Mouse (Mus musculus): ENCODE data around the gene Dhrs2. TPM values are rescaled to one million over a fixed set of nuclear protein-coding genes. Genes with fewer than 3 reads are reported as not detected.

Dhrs2 gene
- not detected for polyA plus RNA-seq (2015; fragmentation: Illumina TruSeq; extraction: RNeasy Lipid Tissue Mini Kit (QIAGEN cat#74804); ENCODE audit: insufficient read depth, low replicate concordance)

GRCm38 (mm10) chr14:55221707-55222106 lies at the start of gene Dhrs2:
TSS of gene Dhrs2 (plus strand) at chr14:55222007.

Other genes with a start within 250 kb of the Dhrs2 start
- not detected for gene Gm17428, start 245.1 kb upstream of the Dhrs2 start, polyA plus RNA-seq (2015; fragmentation: Illumina TruSeq; extraction: RNeasy Lipid Tissue Mini Kit (QIAGEN cat#74804); ENCODE audit: insufficient read depth, low replicate concordance)
- not detected for gene Myh7, start 227.4 kb upstream of the Dhrs2 start, polyA plus RNA-seq (2015; fragmentation: Illumina TruSeq; extraction: RNeasy Lipid Tissue Mini Kit (QIAGEN cat#74804); ENCODE audit: insufficient read depth, low replicate concordance)
- gene Ngdn, start 206.6 kb upstream of the Dhrs2 start, polyA plus RNA-seq (2015; fragmentation: Illumina TruSeq; extraction: RNeasy Lipid Tissue Mini Kit (QIAGEN cat#74804); ENCODE audit: insufficient read depth, low replicate concordance) = 57.4 TPM
- 2.8 TPM for gene Zfhx2, start 129.7 kb upstream of the Dhrs2 start, polyA plus RNA-seq (2015; fragmentation: Illumina TruSeq; extraction: RNeasy Lipid Tissue Mini Kit (QIAGEN cat#74804); ENCODE audit: insufficient read depth, low replicate concordance)
- 10.9 TPM for gene Thtpa, start 127.2 kb upstream of the Dhrs2 start, polyA plus RNA-seq (2015; fragmentation: Illumina TruSeq; extraction: RNeasy Lipid Tissue Mini Kit (QIAGEN cat#74804); ENCODE audit: insufficient read depth, low replicate concordance)
- gene Ap1g2, start 115.4 kb upstream of the Dhrs2 start, polyA plus RNA-seq (2015; fragmentation: Illumina TruSeq; extraction: RNeasy Lipid Tissue Mini Kit (QIAGEN cat#74804); ENCODE audit: insufficient read depth, low replicate concordance) = 75.5 TPM
- gene Jph4, start 105.1 kb upstream of the Dhrs2 start, polyA plus RNA-seq (2015; fragmentation: Illumina TruSeq; extraction: RNeasy Lipid Tissue Mini Kit (QIAGEN cat#74804); ENCODE audit: insufficient read depth, low replicate concordance) = 0.19 TPM